Mouse (Mus musculus) liver (tissue): Measurements from ENCODE around the gene Cxcl9.

Experiments
- DNase-seq: peaks from one replicate; pipeline ENCODE4 v3.0.0-alpha.2; 2020; ENCODE audit warnings: mixed read lengths

The Cxcl9 gene

GRCm38 (mm10) chr5:92336743-92337142 is 8.9 kb upstream of the Cxcl9 start:
- DNase-seq, result no peak

- no peak for DNase-seq
Observed at GRCm38 (mm10) chr5:92332359-92332840, 4.5 kb upstream of the Cxcl9 start.

- DNase-seq, result no peak
Observed at GRCm38 (mm10) chr5:92331635-92332338, 3.9 kb upstream of the Cxcl9 start, which contains the start of gene Art3. Art3 (plus strand) TSS chr5:92331827.

GRCm38 (mm10) chr5:92331122-92331521 is 3.2 kb upstream of the Cxcl9 start:
- no peak for DNase-seq

GRCm38 (mm10) chr5:92327367-92327766 is 512 bp downstream of the Cxcl9 start:
- no peak for DNase-seq

- no peak for DNase-seq
Observed at GRCm38 (mm10) chr5:92323264-92323663, 4.6 kb downstream of the Cxcl9 start.

- DNase-seq, result no peak
Observed at GRCm38 (mm10) chr5:92322612-92323011, 5.3 kb downstream of the Cxcl9 start.

GRCm38 (mm10) chr5:92321631-92322400 is 6.1 kb downstream of the Cxcl9 start:
- no peak for DNase-seq

- DNase-seq, result no peak
Observed at GRCm38 (mm10) chr5:92318596-92318995, 9.3 kb downstream of the Cxcl9 start.

- no peak for DNase-seq
Observed at GRCm38 (mm10) chr5:92318119-92318518, 9.8 kb downstream of the Cxcl9 start.

GRCm38 (mm10) chr5:92313776-92314175 is 14.1 kb downstream of the Cxcl9 start:
- DNase-seq, result no peak

GRCm38 (mm10) chr5:92312046-92312715 is 15.7 kb downstream of the Cxcl9 start:
- DNase-seq, result peak; percentile 87

GRCm38 (mm10) chr5:92309681-92310511 is 18.0 kb downstream of the Cxcl9 start, which contains the start of gene Sdad1:
Sdad1 (minus strand) TSS chr5:92310479.
- peak; percentile 89 for DNase-seq

- DNase-seq, result no peak
Observed at GRCm38 (mm10) chr5:92304291-92304690, 23.6 kb downstream of the Cxcl9 start.

GRCm38 (mm10) chr5:92302149-92302840 is 25.6 kb downstream of the Cxcl9 start:
- DNase-seq, result no peak

GRCm38 (mm10) chr5:92294525-92294924 is 33.4 kb downstream of the Cxcl9 start:
- DNase-seq, result no peak

- no peak for DNase-seq
Observed at GRCm38 (mm10) chr5:92291652-92292414, 36.0 kb downstream of the Cxcl9 start.

GRCm38 (mm10) chr5:92287840-92288239 is 40.0 kb downstream of the Cxcl9 start:
- DNase-seq, result no peak

- peak; percentile 42 for DNase-seq
Observed at GRCm38 (mm10) chr5:92283107-92283506, 44.8 kb downstream of the Cxcl9 start.

- DNase-seq, result no peak
Observed at GRCm38 (mm10) chr5:92282571-92282970, 45.3 kb downstream of the Cxcl9 start.

GRCm38 (mm10) chr5:92278942-92279537 is 48.8 kb downstream of the Cxcl9 start:
- DNase-seq, result peak; percentile 44
